Mouse (Mus musculus) MEL (cell line): ENCODE data around the gene Ctdspl. TPM values are rescaled to one million over a fixed set of nuclear protein-coding genes. Genes with fewer than 3 reads are reported as not detected.

Source experiments
- DNase-seq: peaks from one replicate; pipeline ENCODE4 v3.0.0; 2011; ENCODE audit warnings: low read depth, low spot score
- H3K27ac ChIP-seq: 2 replicates; pipeline ENCODE4 v1.5.1; 2012; ENCODE audit warnings: low read depth, mild to moderate bottlenecking, control low read depth, low read length, moderate library complexity; ENCODE audit not compliant: control insufficient read depth
- H3K27me3 ChIP-seq, 2 experiments: fragments of 150-350 bp in 1 of 2; sonication (generic) in 1 of 2; 2 replicates each; pipeline ENCODE4 v1.6.1; 2012; ENCODE audit warnings: low read length in 2 of 2, mild to moderate bottlenecking in 2 of 2, improper control_type of control experiment in 1 of 2, moderate library complexity in 1 of 2; ENCODE audit not compliant: insufficient read depth in 2 of 2, control insufficient read depth in 1 of 2
- H3K36me3 ChIP-seq, 2 experiments: 2 replicates each; pipeline ENCODE4 v1.6.1; 2012 to 2014; ENCODE audit warnings: low read length in 2 of 2, improper control_type of control experiment in 1 of 2, inconsistent platforms in 1 of 2, mild to moderate bottlenecking in 1 of 2; ENCODE audit not compliant: insufficient read depth in 2 of 2, control insufficient read depth in 1 of 2
- H3K4me1 ChIP-seq, 2 experiments: fragments of 150-350 bp in 1 of 2; sonication (generic) in 1 of 2; 2 replicates each; pipeline ENCODE4 v1.6.1; 2012; ENCODE audit warnings: low read length in 2 of 2, improper control_type of control experiment in 1 of 2, mild to moderate bottlenecking in 1 of 2; ENCODE audit not compliant: insufficient read depth in 2 of 2, control insufficient read depth in 1 of 2
- H3K4me3 ChIP-seq, 2 experiments: fragments of 150-350 bp in 1 of 2; sonication (generic) in 1 of 2; 2 replicates each; pipeline ENCODE4 v1.5.1; 2012; ENCODE audit warnings: low read depth in 2 of 2, low read length in 2 of 2, mild to moderate bottlenecking in 2 of 2, moderate library complexity in 2 of 2, control low read depth in 1 of 2, improper control_type of control experiment in 1 of 2; ENCODE audit not compliant: control insufficient read depth in 1 of 2, insufficient read depth in 1 of 2
- H3K79me2 ChIP-seq: 2 replicates; pipeline ENCODE4 v1.6.1; 2012; ENCODE audit warnings: mild to moderate bottlenecking, low read length, moderate library complexity; ENCODE audit not compliant: control insufficient read depth, poor library complexity, insufficient read depth
- H3K9ac ChIP-seq: 2 replicates; pipeline ENCODE4 v1.6.1; 2012; ENCODE audit warnings: low read depth, mild to moderate bottlenecking, control low read depth, low read length, moderate library complexity; ENCODE audit not compliant: control insufficient read depth, poor library complexity, severe bottlenecking
- H3K9me3 ChIP-seq: fragments of 150-350 bp; sonication (generic); replicated peaks from 2 replicates; pipeline ENCODE4 v1.6.1; 2012; ENCODE audit warnings: mild to moderate bottlenecking, low read length, improper control_type of control experiment, moderate library complexity; ENCODE audit not compliant: insufficient read depth
- CTCF ChIP-seq, 3 experiments: IDR thresholded peaks in 2 of 3; conservative IDR thresholded peaks in 1 of 3; 2 replicates each; pipeline ENCODE4 v1.5.1; 2011 to 2012; ENCODE audit warnings: low read length in 3 of 3, low read depth in 2 of 3, mild to moderate bottlenecking in 2 of 3, improper control_type of control experiment in 1 of 3, inconsistent platforms in 1 of 3, mixed read lengths in 1 of 3, moderate library complexity in 1 of 3; ENCODE audit not compliant: control insufficient read depth in 1 of 3, insufficient read depth in 1 of 3, poor library complexity in 1 of 3, severe bottlenecking in 1 of 3
- ELF1 ChIP-seq: IDR thresholded peaks from 2 replicates; pipeline ENCODE4 v1.6.1; 2014; ENCODE audit warnings: low read depth, mild to moderate bottlenecking, inconsistent platforms, low read length, improper control_type of control experiment, moderate library complexity
- EP300 ChIP-seq, 2 experiments: IDR thresholded peaks; 2 replicates each; pipeline ENCODE4 v1.6.1; 2011; ENCODE audit warnings: improper control_type of control experiment in 2 of 2, low read length in 2 of 2, low read depth in 1 of 2, mild to moderate bottlenecking in 1 of 2
- ETS1 ChIP-seq: IDR thresholded peaks from 2 replicates; pipeline ENCODE4 v1.6.1; 2012; ENCODE audit warnings: low read depth, mild to moderate bottlenecking, inconsistent platforms, low read length, improper control_type of control experiment, moderate library complexity
- GABPA ChIP-seq: IDR thresholded peaks from 2 replicates; pipeline ENCODE4 v1.6.1; 2012; ENCODE audit warnings: low read depth, mild to moderate bottlenecking, inconsistent platforms, low read length, improper control_type of control experiment, moderate library complexity
- GATA1 ChIP-seq: IDR thresholded peaks from 2 replicates; pipeline ENCODE4 v1.6.1; 2011; ENCODE audit warnings: low read depth, low read length, improper control_type of control experiment
- MAFK ChIP-seq: IDR thresholded peaks from 2 replicates; pipeline ENCODE4 v1.6.1; 2011; ENCODE audit warnings: low read depth, mild to moderate bottlenecking, low read length, improper control_type of control experiment, borderline replicate concordance
- MAZ ChIP-seq: IDR thresholded peaks from 2 replicates; pipeline ENCODE4 v1.6.1; 2012; ENCODE audit warnings: low read depth, mild to moderate bottlenecking, inconsistent platforms, low read length, improper control_type of control experiment
- MEF2A ChIP-seq: IDR thresholded peaks from 2 replicates; pipeline ENCODE4 v1.6.1; 2014; ENCODE audit warnings: low read depth, mild to moderate bottlenecking, inconsistent platforms, low read length, improper control_type of control experiment; ENCODE audit not compliant: poor library complexity, insufficient replicate concordance, severe bottlenecking; ENCODE audit errors: extremely low read depth
- MXI1 ChIP-seq: IDR thresholded peaks from 2 replicates; pipeline ENCODE4 v1.6.1; 2011; ENCODE audit warnings: mild to moderate bottlenecking, low read depth, low read length, improper control_type of control experiment
- NRF1 ChIP-seq: IDR thresholded peaks from 2 replicates; pipeline ENCODE4 v1.6.1; 2014; ENCODE audit warnings: low read depth, mild to moderate bottlenecking, inconsistent platforms, low read length, improper control_type of control experiment, moderate library complexity; ENCODE audit not compliant: poor library complexity, insufficient read depth, severe bottlenecking
- POLR2AphosphoS2 ChIP-seq: IDR thresholded peaks from 2 replicates; pipeline ENCODE4 v1.6.1; 2011; ENCODE audit warnings: low read length, improper control_type of control experiment
- POLR2AphosphoS5 ChIP-seq: IDR thresholded peaks from 2 replicates; pipeline ENCODE4 v1.6.1; 2012; ENCODE audit warnings: low read depth, borderline replicate concordance, mild to moderate bottlenecking, inconsistent platforms, low read length, moderate library complexity, mixed read lengths
- SMC3 ChIP-seq: IDR thresholded peaks from 2 replicates; pipeline ENCODE4 v1.6.1; 2011; ENCODE audit warnings: low read depth, low read length, improper control_type of control experiment
- TBP ChIP-seq: IDR thresholded peaks from 2 replicates; pipeline ENCODE4 v1.8.0; 2011; ENCODE audit warnings: low read depth, low read length, improper control_type of control experiment
- USF1 ChIP-seq: IDR thresholded peaks from 2 replicates; pipeline ENCODE4 v1.6.1; 2014; ENCODE audit warnings: low read depth, mild to moderate bottlenecking, inconsistent platforms, low read length, improper control_type of control experiment, moderate library complexity
- USF2 ChIP-seq, 2 experiments: IDR thresholded peaks; 2 replicates each; pipeline ENCODE4 v1.6.1; 2011 to 2012; ENCODE audit warnings: improper control_type of control experiment in 2 of 2, low read length in 2 of 2, borderline replicate concordance in 1 of 2, inconsistent platforms in 1 of 2, low read depth in 1 of 2, mild to moderate bottlenecking in 1 of 2; ENCODE audit not compliant: insufficient read depth in 1 of 2
- ZMIZ1 ChIP-seq: IDR thresholded peaks from 2 replicates; pipeline ENCODE4 v1.6.1; 2012; ENCODE audit warnings: low read depth, mild to moderate bottlenecking, inconsistent platforms, low read length, improper control_type of control experiment, moderate library complexity
- ZNF384 ChIP-seq: IDR thresholded peaks from 2 replicates; pipeline ENCODE4 v1.6.1; 2012; ENCODE audit warnings: low read depth, mild to moderate bottlenecking, inconsistent platforms, low read length, improper control_type of control experiment
- polyA plus RNA-seq, 2 experiments: library from polyadenylated mRNA; stranded (reverse) in 1 of 2; unstranded in 1 of 2; fragments of >175 nt in 1 of 2; fragments of >200 nt in 1 of 2; gene quantifications; 2 replicates each; pipeline versions ENCODE4 v1.2.1 to v1.2.4; 2012; ENCODE audit warnings: low replicate concordance in 2 of 2, low read depth in 1 of 2; ENCODE audit not compliant: insufficient read length in 2 of 2, insufficient read depth in 1 of 2, missing spikeins in 1 of 2
- total RNA-seq: library from RNA; depleted of rRNA; stranded (reverse); fragments of 300-350 nt; gene quantifications from 2 replicates; pipeline ENCODE4 v1.2.3, GENCODE M21; 2012

The Ctdspl gene
- total and polyA plus RNA-seq, 3 experiments = 15.3 to 20.7 TPM; not detected in 1

DNA sequence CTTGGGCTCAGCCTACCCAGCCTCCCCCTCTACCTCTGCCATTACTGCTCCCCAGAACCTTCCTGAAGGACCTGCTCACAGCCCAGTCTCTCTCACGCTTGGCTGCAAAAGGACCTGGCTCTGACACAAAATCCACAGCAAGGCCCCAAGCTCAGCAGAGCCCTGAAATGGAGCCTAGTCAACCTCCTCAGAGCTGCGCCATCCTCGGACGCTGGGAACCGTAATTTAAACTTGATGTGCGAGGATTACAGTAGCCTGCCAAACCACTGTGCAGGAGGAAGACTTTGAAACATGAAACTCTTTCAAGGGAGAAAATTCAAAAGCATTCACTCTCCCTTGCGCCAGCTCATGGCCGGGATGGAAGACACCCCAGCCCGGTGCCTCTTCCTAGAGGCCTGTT lies 34.7 kb upstream of the Ctdspl start:
- no peaks in the 10 kb centered on the region for H3K79me2 ChIP-seq
- H3K27me3 ChIP-seq = no peaks in the 10 kb centered on the region
- no peak overlapping the region for H3K9ac ChIP-seq
- H3K4me3 ChIP-seq = no peak overlapping the region
- H3K36me3 ChIP-seq = peaks cover 0 to 5% of the 10 kb centered on the region in 2 experiments; a peak in 2 of 4 replicates
- DNase-seq = no peak
- H3K9me3 ChIP-seq = no peaks in the 10 kb centered on the region
- peaks cover 0 to 14% of the 10 kb centered on the region in 2 experiments; a peak in 3 of 4 replicates for H3K4me1 ChIP-seq
- TF ChIP-seq POLR2AphosphoS2 (no peak), EP300 (IDR thresholded peaks at IDR 0.05; ENCODE audit: low read depth in 1 of 2, low read length in 2 of 2) (no peak), ZMIZ1 (no peak), GATA1 (no peak), ELF1 (no peak), NRF1 (no peak), MAFK (no peak), USF1 (no peak), ZNF384 (no peak), POLR2AphosphoS5 (no peak), GABPA (no peak), ETS1 (no peak), TBP (no peak), MXI1 (no peak), SMC3 (no peak), USF2 (IDR thresholded peaks at IDR 0.05; ENCODE audit: borderline replicate concordance in 1 of 2, insufficient read depth in 1 of 2, low read depth in 1 of 2, low read length in 2 of 2) (no peak)
- no peak overlapping the region for H3K27ac ChIP-seq

DNA sequence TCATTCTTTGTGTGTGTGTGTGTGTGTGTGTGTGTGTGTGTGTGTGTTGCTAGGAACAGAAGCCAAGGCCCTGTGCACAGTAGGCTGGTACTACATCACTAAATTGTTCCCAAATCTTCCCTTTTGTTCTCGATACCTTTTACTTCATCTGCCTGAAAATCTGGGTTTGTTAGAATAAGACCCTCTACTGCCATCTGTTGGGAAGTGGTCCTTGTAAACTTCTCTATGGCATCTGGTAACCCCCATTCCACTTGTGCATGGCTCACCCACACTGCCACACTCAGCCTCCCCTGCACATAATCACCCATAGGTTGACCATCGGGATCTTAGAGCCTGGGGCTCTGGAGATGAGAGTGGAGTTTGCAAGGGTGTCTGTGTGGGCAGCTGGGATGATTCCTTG lies 31.2 kb upstream of the Ctdspl start:
- Histone ChIP-seq H3K9ac (no peak overlapping the region), H3K4me1 (peaks cover 0 to 8% of the 10 kb centered on the region in 2 experiments; a peak in 1 of 4 replicates), H3K79me2 (no peaks in the 10 kb centered on the region), H3K9me3 (no peaks in the 10 kb centered on the region), H3K27me3 (peaks cover 0 to 3% of the 10 kb centered on the region in 2 experiments; a peak in 2 of 4 replicates), H3K36me3 (peaks cover 0 to 5% of the 10 kb centered on the region in 2 experiments; a peak in 2 of 4 replicates), H3K27ac (no peak overlapping the region), H3K4me3 (no peak overlapping the region)
- no peak for DNase-seq
- TF ChIP-seq MAZ (no peak), CTCF (IDR thresholded peaks at IDR 0.05 in 2 of 3, conservative IDR thresholded peaks at IDR 0.05 in 1 of 3; ENCODE audit: control insufficient read depth in 1 of 3, insufficient read depth in 1 of 3, low read depth in 2 of 3, low read length in 3 of 3, poor library complexity in 1 of 3, severe bottlenecking in 1 of 3) (peak in 1 of 3 experiments; percentile 10; a peak in 1 of 6 replicates), MEF2A (no peak)
